Comparison of ENCODE assay signal across 7 mouse cellular contexts in the genomic region with DNA sequence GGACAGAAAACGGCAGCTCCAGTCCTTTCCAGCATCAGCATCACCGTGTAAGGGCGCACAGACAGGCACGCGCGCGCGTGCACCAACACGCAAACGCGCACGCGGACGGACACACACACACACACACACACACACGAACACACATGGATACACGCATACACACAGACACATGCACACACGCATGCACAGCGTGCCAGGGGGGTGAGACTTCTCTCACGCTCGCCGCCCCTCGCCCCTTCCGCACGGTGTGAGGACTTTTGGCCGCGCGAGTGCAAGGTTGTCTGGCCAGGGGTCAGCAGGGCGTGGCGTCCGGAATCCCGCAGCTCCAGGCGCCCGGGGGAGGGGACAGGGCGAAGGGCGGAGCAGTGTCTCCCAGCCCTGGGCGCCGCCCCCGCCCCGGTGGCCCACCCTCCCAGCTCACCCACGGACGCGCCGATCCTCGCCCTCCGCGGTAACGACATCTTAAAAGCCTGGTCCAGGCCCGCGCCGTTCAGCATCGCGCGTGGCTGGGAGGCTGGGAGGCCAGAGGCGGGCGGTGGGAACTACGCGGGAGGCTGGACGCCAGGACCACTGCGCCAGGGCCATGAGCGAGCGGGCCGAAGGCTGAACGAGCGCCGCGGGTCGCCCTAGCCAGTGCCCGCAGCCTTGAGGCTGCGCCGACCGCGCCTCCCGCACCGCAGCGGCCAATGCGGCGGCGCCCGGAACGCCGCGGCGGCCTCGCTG. TPM values are rescaled to one million over a fixed set of nuclear protein-coding genes. Genes with fewer than 3 reads are reported as not detected.
DNase-seq lines count a peak whose midpoint lies in the region; ATAC-seq lines count a peak whose summit lies in the region.

No protein-coding gene starts in this region.

- H3K27me3 ChIP-seq in intestine, embryonic 16.5 days (replicated peaks; ENCODE audit: control insufficient read depth, insufficient read depth, low read length), result no peaks in the 10 kb centered on the region; the same call in 1 of the 2 replicates

- H3K4me3 ChIP-seq in intestine, embryonic 16.5 days (ENCODE audit: low read length), result peak overlapping the region; percentile 76

- ATAC-seq in intestine, embryonic 16.5 days, result peak; percentile 74
- peak; percentile 35 for ATAC-seq in megakaryocyte progenitor cell, adult 5-6 weeks (replicated peaks; ENCODE audit: poor library complexity)

- peak overlapping the region; percentile 83 for H3K9ac ChIP-seq in intestine, embryonic 16.5 days (ENCODE audit: low read depth, low read length)

- intact Hi-C loops in left cerebral cortex, postnatal 10 days (cut with DNase I), result no loop called here

- no peaks in the 10 kb centered on the region for H3K9me3 ChIP-seq in intestine, embryonic 16.5 days (ENCODE audit: control insufficient read depth, low read length)

- peak overlapping the region; percentile 87 for H3K27ac ChIP-seq in intestine, embryonic 16.5 days (ENCODE audit: low read length)

- peaks cover 18% of the 10 kb centered on the region; the same call in 1 of the 2 replicates for H3K4me1 ChIP-seq in intestine, embryonic 16.5 days (ENCODE audit: control insufficient read depth, insufficient read depth, low read length)

- WGBS in intestine, embryonic 16.5 days, result under 1% methylated on average over 84 of the region's 84 CpGs

- peak; percentile 8 for DNase-seq in adrenal gland, adult 8-10 months
- DNase-seq in cerebellum, adult 9-11 months, result peak; percentile 81
- DNase-seq in frontal cortex, postnatal 14 days (ENCODE audit: low spot score in 2 of 2), result peak; percentile 52 to 53
- DNase-seq in left cerebral cortex, postnatal 10 days (ENCODE audit: extremely low spot score in 1 of 2, low spot score in 2 of 2), result peak; percentile 71 to 80
- DNase-seq in right cerebral cortex, postnatal 25 days, result peak; percentile 79

- H3K36me3 ChIP-seq in intestine, embryonic 16.5 days (ENCODE audit: control insufficient read depth, insufficient read depth, low read length), result no peaks in the 10 kb centered on the region

- H3K4me2 ChIP-seq in intestine, embryonic 16.5 days (ENCODE audit: low read depth, low read length), result peak overlapping the region; percentile 83

RNA-seq across cellular contexts. Expression of a gene that starts 19.9 kb away (rescaled TPM):
- 1 to 10 TPM; 1.1 to 4.7 (median 2.3) TPM for total RNA-seq in adrenal gland, adult 8-10 months (2022)
- polyA plus RNA-seq in intestine, embryonic 16.5 days (2015; fragmentation: Nextera tagmentation; extraction: Ambion mirVana), result 6.3 and 6.7 TPM in 2 replicates
- total RNA-seq in left cerebral cortex, postnatal 10 days (2021), result 10 to 100 TPM; 80.4 to 81.2 TPM
- 0.32 and 0.68 TPM in 2 replicates for total RNA-seq in megakaryocyte progenitor cell, adult 5-6 weeks (2015)
- 0.34 and 0.37 TPM in 2 replicates for total RNA-seq in megakaryocyte progenitor cell, adult 5-6 weeks (2017)

Comparison
In these comparisons a context has a peak if more than half of its experiments do, and no peak if none do; other contexts are left out.
1. Peak in every context shown above with its lines: DNase-seq, ATAC-seq, H3K4me3 ChIP-seq and H3K27ac ChIP-seq.
2. DNase-seq: peak in every context shown above with its lines; median percentile 81 in cerebellum, adult 9-11 months; 79 in right cerebral cortex, postnatal 25 days; 76 in left cerebral cortex, postnatal 10 days; 52 in frontal cortex, postnatal 14 days; 8 in adrenal gland, adult 8-10 months.
3. RNA of a gene that starts 19.9 kb away (total RNA-seq): 80.4 to 81.2 TPM in left cerebral cortex, postnatal 10 days; 1.1 to 4.7 TPM in adrenal gland, adult 8-10 months and 0.32 to 0.68 TPM in megakaryocyte progenitor cell, adult 5-6 weeks; every median in the first group is over 10 times any median in the second.